Mouse (Mus musculus): Measurements from ENCODE around the gene P4hb. TPM values are rescaled to one million over a fixed set of nuclear protein-coding genes. Genes with fewer than 3 reads are reported as not detected.
A peak's percentile ranks its signal among the peaks of the same experiment; 100 is the strongest.
"Not testable (repeated sequence)": the region's sequence is repeated elsewhere in the genome, so short reads cannot be mapped to it uniquely, and the experiment has no call there.

P4hb gene
- polyA plus RNA-seq, 1 experiment: 95.0 TPM

GRCm38 (mm10) chr11:120571122-120571521 is 1.9 kb downstream of the P4hb start:
- H3K4me3 ChIP-seq (ENCODE audit: insufficient read depth, low read depth, low read length): peak overlapping the region; percentile 82
- H3K4me1 ChIP-seq (ENCODE audit: control insufficient read depth, insufficient read depth, insufficient read length, low read length): no peaks in the 10 kb centered on the region
- no peak overlapping the region for H3K27ac ChIP-seq (replicated peaks; ENCODE audit: low read depth, low read length)

- H3K27ac ChIP-seq (replicated peaks; ENCODE audit: low read depth, low read length): no peak overlapping the region
- H3K4me3 ChIP-seq (ENCODE audit: insufficient read depth, low read depth, low read length): no peak overlapping the region
- H3K4me1 ChIP-seq (ENCODE audit: control insufficient read depth, insufficient read depth, insufficient read length, low read length): no peaks in the 10 kb centered on the region
Observed at GRCm38 (mm10) chr11:120568324-120568723, 4.7 kb downstream of the P4hb start.

GRCm38 (mm10) chr11:120565114-120565513 is 7.9 kb downstream of the P4hb start:
- H3K4me1 ChIP-seq (ENCODE audit: control insufficient read depth, insufficient read depth, insufficient read length, low read length): no peaks in the 10 kb centered on the region
- no peak overlapping the region for H3K27ac ChIP-seq (replicated peaks; ENCODE audit: low read depth, low read length)

GRCm38 (mm10) chr11:120562949-120563348 is 10.1 kb downstream of the P4hb start:
- H3K4me3 ChIP-seq (ENCODE audit: insufficient read depth, low read depth, low read length): no peak overlapping the region
- H3K4me1 ChIP-seq (ENCODE audit: control insufficient read depth, insufficient read depth, insufficient read length, low read length): no peaks in the 10 kb centered on the region
- no peak overlapping the region for H3K27ac ChIP-seq (replicated peaks; ENCODE audit: low read depth, low read length)

More at GRCm38 (mm10) chr11:120565114-120565513, 7.9 kb downstream of the P4hb start:
- no peak overlapping the region for H3K4me3 ChIP-seq (ENCODE audit: insufficient read depth, low read depth, low read length)

- Histone ChIP-seq H3K4me3 (ENCODE audit: insufficient read depth, low read depth, low read length) (no peak overlapping the region), H3K4me1 (ENCODE audit: control insufficient read depth, insufficient read depth, insufficient read length, low read length) (no peaks in the 10 kb centered on the region)
Observed at GRCm38 (mm10) chr11:120560952-120561728, 11.9 kb downstream of the P4hb start.

GRCm38 (mm10) chr11:120558843-120559242 is 14.2 kb downstream of the P4hb start:
- H3K4me3 ChIP-seq (ENCODE audit: insufficient read depth, low read depth, low read length); H3K4me1 ChIP-seq (ENCODE audit: control insufficient read depth, insufficient read depth, insufficient read length, low read length); H3K27ac ChIP-seq (replicated peaks; ENCODE audit: low read depth, low read length): not testable (repeated sequence)

More at GRCm38 (mm10) chr11:120560952-120561728, 11.9 kb downstream of the P4hb start:
- H3K27ac ChIP-seq (replicated peaks; ENCODE audit: low read depth, low read length): no peak overlapping the region

- Histone ChIP-seq H3K27ac (replicated peaks; ENCODE audit: low read depth, low read length) (no peak overlapping the region), H3K4me1 (ENCODE audit: control insufficient read depth, insufficient read depth, insufficient read length, low read length) (peaks cover under 1% of the 10 kb centered on the region; the same call in 1 of the 2 replicates), H3K4me3 (ENCODE audit: insufficient read depth, low read depth, low read length) (no peak overlapping the region)
Observed at GRCm38 (mm10) chr11:120555260-120555659, 17.8 kb downstream of the P4hb start.

GRCm38 (mm10) chr11:120554834-120555233 is 18.2 kb downstream of the P4hb start:
- Histone ChIP-seq H3K27ac (replicated peaks; ENCODE audit: low read depth, low read length) (no peak overlapping the region), H3K4me1 (ENCODE audit: control insufficient read depth, insufficient read depth, insufficient read length, low read length) (peaks cover 4% of the 10 kb centered on the region; the same call in 1 of the 2 replicates), H3K4me3 (ENCODE audit: insufficient read depth, low read depth, low read length) (no peak overlapping the region)

GRCm38 (mm10) chr11:120552736-120553135 is 20.3 kb downstream of the P4hb start:
- Histone ChIP-seq H3K27ac (replicated peaks; ENCODE audit: low read depth, low read length) (no peak overlapping the region), H3K4me3 (ENCODE audit: insufficient read depth, low read depth, low read length) (no peak overlapping the region), H3K4me1 (ENCODE audit: control insufficient read depth, insufficient read depth, insufficient read length, low read length) (peaks cover 6% of the 10 kb centered on the region; the same call in 1 of the 2 replicates)

- peaks cover 6% of the 10 kb centered on the region; the same call in 1 of the 2 replicates for H3K4me1 ChIP-seq (ENCODE audit: control insufficient read depth, insufficient read depth, insufficient read length, low read length)
- peak within 1 kb of the TSS; percentile 69 for H3K4me3 ChIP-seq (ENCODE audit: insufficient read depth, low read depth, low read length)
- peak within 1 kb of the TSS; percentile 75 for H3K27ac ChIP-seq (replicated peaks; ENCODE audit: low read depth, low read length)
Observed at GRCm38 (mm10) chr11:120550810-120551440, 22.1 kb downstream of the P4hb start, which contains the start of gene Ppp1r27. Ppp1r27 (minus strand) TSS chr11:120551132.

- H3K4me1 ChIP-seq (ENCODE audit: control insufficient read depth, insufficient read depth, insufficient read length, low read length): peaks cover 6% of the 10 kb centered on the region; the same call in 1 of the 2 replicates
- H3K27ac ChIP-seq (replicated peaks; ENCODE audit: low read depth, low read length): peak overlapping the region; percentile 75
- H3K4me3 ChIP-seq (ENCODE audit: insufficient read depth, low read depth, low read length): peak overlapping the region; percentile 69
Observed at GRCm38 (mm10) chr11:120549986-120550809, 22.9 kb downstream of the P4hb start.

GRCm38 (mm10) chr11:120549168-120549945 is 23.7 kb downstream of the P4hb start, which contains the start of gene Mcrip1:
Mcrip1 (minus strand) TSS chr11:120549727.
- Histone ChIP-seq H3K27ac (replicated peaks; ENCODE audit: low read depth, low read length) (peak within 1 kb of the TSS; percentile 75), H3K4me3 (ENCODE audit: insufficient read depth, low read depth, low read length) (peak within 1 kb of the TSS; percentile 77), H3K4me1 (ENCODE audit: control insufficient read depth, insufficient read depth, insufficient read length, low read length) (peaks cover 6% of the 10 kb centered on the region; the same call in 1 of the 2 replicates)

GRCm38 (mm10) chr11:120548786-120549167 is 24.3 kb downstream of the P4hb start:
- Histone ChIP-seq H3K4me1 (ENCODE audit: control insufficient read depth, insufficient read depth, insufficient read length, low read length) (peaks cover 6% of the 10 kb centered on the region; the same call in 1 of the 2 replicates), H3K4me3 (ENCODE audit: insufficient read depth, low read depth, low read length) (peak overlapping the region; percentile 77), H3K27ac (replicated peaks; ENCODE audit: low read depth, low read length) (peak overlapping the region; percentile 65)

GRCm38 (mm10) chr11:120548214-120548613 is 24.8 kb downstream of the P4hb start:
- H3K4me3 ChIP-seq (ENCODE audit: insufficient read depth, low read depth, low read length): peak overlapping the region; percentile 77
- H3K27ac ChIP-seq (replicated peaks; ENCODE audit: low read depth, low read length): no peak overlapping the region
- peaks cover 6% of the 10 kb centered on the region; the same call in 1 of the 2 replicates for H3K4me1 ChIP-seq (ENCODE audit: control insufficient read depth, insufficient read depth, insufficient read length, low read length)

Measured in brown adipose tissue, adult 24 weeks (tissue).